Mouse (Mus musculus): ENCODE data around the gene Plppr2.

- TF ChIP-seq CTCF (IDR thresholded peaks at IDR 0.05) (no peak), EP300 (IDR thresholded peaks at IDR 0.05) (no peak)
Observed at GRCm38 (mm10) chr9:21996178-21996867, 59.5 kb downstream of the Plppr2 start.
